Mouse (Mus musculus) gastrocnemius, adult 2 months (tissue): ENCODE data around the gene Draxin. TPM values are rescaled to one million over a fixed set of nuclear protein-coding genes. Genes with fewer than 3 reads are reported as not detected.

ENCODE experiments used
- DNase-seq: peaks from one replicate; pipeline ENCODE4 v3.0.0; 2022
- H3K27ac ChIP-seq: fragments of 200-600 bp; 2 replicates; pipeline ENCODE4 v1.8.1; 2022; ENCODE audit warnings: mild to moderate bottlenecking
- H3K4me3 ChIP-seq: fragments of 200-600 bp; 2 replicates; pipeline ENCODE4 v1.8.1; 2022; ENCODE audit warnings: mild to moderate bottlenecking, moderate library complexity
- CTCF ChIP-seq: fragments of 200-600 bp; IDR thresholded peaks from 2 replicates; pipeline ENCODE4 v1.8.1; 2022; ENCODE audit warnings: antibody characterized with exemption, mild to moderate bottlenecking, moderate library complexity
- intact Hi-C: fragments of 180-260 bp; cut with DNase I; formaldehyde crosslinking; loops from one replicate; pipeline ENCODE4 v1.15.1; 2025
- total RNA-seq, 2 experiments: library from RNA; stranded (reverse); gene quantifications; 2 replicates each; pipeline ENCODE4 v1.2.3; 2021

The Draxin gene
- total RNA-seq, 2 experiments from 2014 or later, result 0.03 TPM; not detected in 1

- peak; percentile 15 for DNase-seq
- H3K4me3 ChIP-seq, result no peak overlapping the region
- TF ChIP-seq CTCF, result no peak
- intact Hi-C loops, result no loop called here
- H3K27ac ChIP-seq, result no peak overlapping the region; the same call in 1 of the 2 replicates
These were observed 60.8 kb downstream of the Draxin start for GRCm38 (mm10) chr4:148069602-148070218.

- intact Hi-C loops, result no loop called here
- H3K27ac ChIP-seq, result no peak overlapping the region; the same call in 1 of the 2 replicates
- no peak overlapping the region for H3K4me3 ChIP-seq
- no peak for TF ChIP-seq CTCF
- no peak for DNase-seq
These were observed 63.2 kb downstream of the Draxin start for GRCm38 (mm10) chr4:148067346-148067745.

- Histone ChIP-seq H3K27ac (peak overlapping the region; percentile 71), H3K4me3 (peak overlapping the region; percentile 36)
- DNase-seq, result peak; percentile 64
- no peak for TF ChIP-seq CTCF
- intact Hi-C loops, result no loop called here
These were observed 64.1 kb downstream of the Draxin start for GRCm38 (mm10) chr4:148066401-148066744.

GRCm38 (mm10) chr4:148065702-148066400 is 64.6 kb downstream of the Draxin start:
- Histone ChIP-seq H3K27ac (peak overlapping the region; percentile 71), H3K4me3 (peak overlapping the region; percentile 36)
- intact Hi-C loops, result no loop called here
- peak; percentile 49 for DNase-seq
- TF ChIP-seq CTCF, result peak; percentile 39

GRCm38 (mm10) chr4:148061086-148061480 is 69.4 kb downstream of the Draxin start:
- H3K4me3 ChIP-seq, result no peak overlapping the region
- intact Hi-C loops, result no loop called here
- no peak for TF ChIP-seq CTCF
- DNase-seq, result no peak
- H3K27ac ChIP-seq, result no peak overlapping the region

GRCm38 (mm10) chr4:148060120-148061085 is 70.1 kb downstream of the Draxin start:
- intact Hi-C loops, result no loop called here
- H3K27ac ChIP-seq, result peak overlapping the region; percentile 61
- no peak overlapping the region for H3K4me3 ChIP-seq
- peak; percentile 67 for DNase-seq
- peak; percentile 71 for TF ChIP-seq CTCF

- peak; percentile 21 for DNase-seq
- TF ChIP-seq CTCF, result no peak
- Histone ChIP-seq H3K4me3 (no peak overlapping the region), H3K27ac (peak overlapping the region; percentile 97; the same call in 1 of the 2 replicates)
- intact Hi-C loops, result no loop called here
These were observed 71.5 kb downstream of the Draxin start for GRCm38 (mm10) chr4:148058993-148059392.

- no peak for TF ChIP-seq CTCF
- peak; percentile 23 for DNase-seq
- intact Hi-C loops, result no loop called here
- Histone ChIP-seq H3K4me3 (no peak overlapping the region), H3K27ac (peak overlapping the region; percentile 97)
These were observed 72.2 kb downstream of the Draxin start for GRCm38 (mm10) chr4:148058218-148058819.

- intact Hi-C loops, result no loop called here
- peak; percentile 20; the same call in 1 of the 2 replicates for TF ChIP-seq CTCF
- Histone ChIP-seq H3K4me3 (peak overlapping the region; percentile 38), H3K27ac (peak overlapping the region; percentile 97)
- peak; percentile 41 for DNase-seq
These were observed 72.8 kb downstream of the Draxin start for GRCm38 (mm10) chr4:148057661-148058209.

- Histone ChIP-seq H3K4me3 (no peak overlapping the region; the same call in 1 of the 2 replicates), H3K27ac (peak overlapping the region; percentile 97)
- peak; percentile 96 for DNase-seq
- intact Hi-C loops, result loop anchor here (1.0 kb wide), 1 partner anchor 18 kb away; the partner anchor contains the start of gene Mthfr
- no peak; the same call in 1 of the 2 replicates for TF ChIP-seq CTCF
These were observed 73.7 kb downstream of the Draxin start for GRCm38 (mm10) chr4:148056801-148057200.

- Histone ChIP-seq H3K4me3 (peak overlapping the region; percentile 54), H3K27ac (peak overlapping the region; percentile 97)
- no peak for TF ChIP-seq CTCF
- peak; percentile 82 for DNase-seq
- intact Hi-C loops, result loop anchor here (1.0 kb wide), 1 partner anchor 17 kb away; the partner anchor contains the start of gene Mthfr
These were observed 74.3 kb downstream of the Draxin start for GRCm38 (mm10) chr4:148056246-148056645.
